Mouse (Mus musculus) hindbrain, postnatal 0 days (tissue): ENCODE data around the gene Tet2. TPM values are rescaled to one million over a fixed set of nuclear protein-coding genes. Genes with fewer than 3 reads are reported as not detected.

Experiments used
- ATAC-seq: fragments of 200-750 bp; cut with Nextera tagmentation; 2 replicates; pipeline ENCODE4 v1.8.0; 2017; ENCODE audit warnings: mild to moderate bottlenecking, moderate TSS enrichment, moderate library complexity
- DNase-seq: peaks from one replicate; pipeline ENCODE4 v3.0.0-alpha.2; 2015; ENCODE audit warnings: low spot score
- H3K27ac ChIP-seq: fragments of 300-500 bp; sonication (generic); 2 replicates; pipeline ENCODE4 v1.5.1; 2014; ENCODE audit warnings: mild to moderate bottlenecking
- H3K27me3 ChIP-seq: fragments of 300-500 bp; sonication (generic); 2 replicates; pipeline ENCODE4 v1.6.1; 2014; ENCODE audit warnings: low read length, mixed read lengths; ENCODE audit not compliant: insufficient read depth
- H3K36me3 ChIP-seq: fragments of 300-500 bp; sonication (generic); 2 replicates; pipeline ENCODE4 v1.6.1; 2014; ENCODE audit warnings: low read length, mixed read lengths; ENCODE audit not compliant: insufficient read depth
- H3K4me1 ChIP-seq: fragments of 300-500 bp; sonication (generic); 2 replicates; pipeline ENCODE4 v1.6.1; 2014; ENCODE audit warnings: antibody characterized with exemption, low read length, mixed read lengths; ENCODE audit not compliant: insufficient read depth
- H3K4me2 ChIP-seq: fragments of 300-500 bp; sonication (generic); 2 replicates; pipeline ENCODE4 v1.6.1; 2014; ENCODE audit warnings: low read depth, mild to moderate bottlenecking, low read length, moderate library complexity, mixed read lengths
- H3K4me3 ChIP-seq: fragments of 300-500 bp; sonication (generic); 2 replicates; pipeline ENCODE4 v1.5.1; 2014; ENCODE audit warnings: low read length
- H3K9ac ChIP-seq: fragments of 300-500 bp; sonication (generic); replicated peaks from 2 replicates; pipeline ENCODE4 v1.6.1; 2014; ENCODE audit warnings: mild to moderate bottlenecking, low read length, moderate library complexity, mixed read lengths
- H3K9me3 ChIP-seq: fragments of 300-500 bp; sonication (generic); 2 replicates; pipeline ENCODE4 v1.6.1; 2016; ENCODE audit warnings: low read length, mixed read lengths
- CTCF ChIP-seq: IDR thresholded peaks from 2 replicates; pipeline ENCODE4 v1.5.1; 2016; ENCODE audit warnings: antibody characterized with exemption, control low read depth, low read depth
- WGBS: fragments of 180-500 bp; shearing (Covaris S2); extraction: QIAGEN DNeasy Blood & Tissue Kit; methylation state at CpG from one replicate; pipeline ENCODE4 v1.1.7; 2014; 5-methylcytosine and 5-hydroxymethylcytosine counted together
- polyA plus RNA-seq: library from polyadenylated mRNA; unstranded; fragments of >200 nt; fragmentation: Nextera tagmentation; extraction: Ambion mirVana; gene quantifications from 2 replicates; pipeline ENCODE4 v1.2.1, GENCODE M21; 2015
- total RNA-seq: library from RNA; depleted of rRNA; stranded (reverse); fragments of >200 nt; gene quantifications from 2 replicates; pipeline ENCODE4 v1.2.3, GENCODE M21; 2014

The Tet2 gene
- total and polyA plus RNA-seq, 2 experiments from 2014 or later: 17.7 to 26.9 TPM

- Histone ChIP-seq H3K9ac (no peak overlapping the region), H3K27ac (no peak overlapping the region), H3K27me3 (no peaks in the 10 kb centered on the region), H3K4me1 (no peaks in the 10 kb centered on the region), H3K4me3 (no peak overlapping the region), H3K4me2 (no peak overlapping the region), H3K36me3 (no peaks in the 10 kb centered on the region), H3K9me3 (no peaks in the 10 kb centered on the region)
- TF ChIP-seq CTCF: no peak
- DNase-seq (no peak), ATAC-seq (no peak)
- WGBS: 90% methylated on average over 5 of the region's 5 CpGs
Measured at GRCm38 (mm10) chr3:133582096-133582495, 37.2 kb upstream of the Tet2 start.

- ATAC-seq (no peak), DNase-seq (no peak)
- no peak overlapping the region for H3K4me2 ChIP-seq
- H3K27ac ChIP-seq: no peak overlapping the region
- H3K9me3 ChIP-seq: no peaks in the 10 kb centered on the region
- H3K9ac ChIP-seq: no peak overlapping the region
- H3K4me3 ChIP-seq: no peak overlapping the region
- H3K4me1 ChIP-seq: no peaks in the 10 kb centered on the region
- TF ChIP-seq CTCF: no peak
- H3K27me3 ChIP-seq: no peaks in the 10 kb centered on the region
- WGBS: 90% methylated on average over 4 of the region's 4 CpGs
- H3K36me3 ChIP-seq: no peaks in the 10 kb centered on the region
Measured at GRCm38 (mm10) chr3:133581541-133581940, 36.6 kb upstream of the Tet2 start.

- H3K9ac ChIP-seq: no peak overlapping the region
- no peak overlapping the region for H3K4me3 ChIP-seq
- 92% methylated on average over 9 of the region's 9 CpGs for WGBS
- no peak overlapping the region for H3K4me2 ChIP-seq
- no peak for TF ChIP-seq CTCF
- ATAC-seq (no peak), DNase-seq (no peak)
- H3K36me3 ChIP-seq: no peaks in the 10 kb centered on the region
- H3K9me3 ChIP-seq: no peaks in the 10 kb centered on the region
- H3K27me3 ChIP-seq: no peaks in the 10 kb centered on the region
- no peaks in the 10 kb centered on the region for H3K4me1 ChIP-seq
- H3K27ac ChIP-seq: no peak overlapping the region
Measured at GRCm38 (mm10) chr3:133579671-133580070, 34.7 kb upstream of the Tet2 start.

- Histone ChIP-seq H3K27ac (no peak overlapping the region), H3K36me3 (no peaks in the 10 kb centered on the region), H3K9ac (no peak overlapping the region), H3K9me3 (no peaks in the 10 kb centered on the region), H3K27me3 (no peaks in the 10 kb centered on the region), H3K4me3 (no peak overlapping the region), H3K4me1 (no peaks in the 10 kb centered on the region), H3K4me2 (no peak overlapping the region)
- 68% methylated on average over 9 of the region's 9 CpGs for WGBS
- ATAC-seq (no peak), DNase-seq (no peak)
- TF ChIP-seq CTCF: no peak
Measured at GRCm38 (mm10) chr3:133579140-133579539, 34.2 kb upstream of the Tet2 start.

- no peak overlapping the region for H3K4me3 ChIP-seq
- no peak for ATAC-seq
- H3K9ac ChIP-seq: no peak overlapping the region
- no peaks in the 10 kb centered on the region for H3K9me3 ChIP-seq
- no peak for TF ChIP-seq CTCF
- H3K4me1 ChIP-seq: no peaks in the 10 kb centered on the region
- H3K27ac ChIP-seq: no peak overlapping the region
- no peaks in the 10 kb centered on the region for H3K27me3 ChIP-seq
- H3K36me3 ChIP-seq: no peaks in the 10 kb centered on the region
- 79% methylated on average over 6 of the region's 6 CpGs for WGBS
- no peak overlapping the region for H3K4me2 ChIP-seq
- DNase-seq: no peak
Measured at GRCm38 (mm10) chr3:133574969-133575368, 30.0 kb upstream of the Tet2 start.

GRCm38 (mm10) chr3:133571961-133572360, 27.0 kb upstream of the Tet2 start:
- ATAC-seq (no peak), DNase-seq (no peak)
- H3K36me3 ChIP-seq: no peaks in the 10 kb centered on the region
- H3K4me1 ChIP-seq: no peaks in the 10 kb centered on the region
- no peak overlapping the region for H3K9ac ChIP-seq
- H3K4me2 ChIP-seq: no peak overlapping the region
- no peak overlapping the region for H3K4me3 ChIP-seq
- no peaks in the 10 kb centered on the region for H3K9me3 ChIP-seq
- H3K27me3 ChIP-seq: no peaks in the 10 kb centered on the region
- WGBS: 78% methylated on average over 5 of the region's 5 CpGs
- no peak overlapping the region for H3K27ac ChIP-seq
- no peak for TF ChIP-seq CTCF

GRCm38 (mm10) chr3:133563503-133564205, 18.7 kb upstream of the Tet2 start:
- Histone ChIP-seq H3K9ac (no peak overlapping the region), H3K9me3 (no peaks in the 10 kb centered on the region), H3K4me2 (no peak overlapping the region), H3K27ac (no peak overlapping the region), H3K4me1 (no peaks in the 10 kb centered on the region), H3K4me3 (no peak overlapping the region), H3K36me3 (no peaks in the 10 kb centered on the region), H3K27me3 (no peaks in the 10 kb centered on the region)
- ATAC-seq (no peak), DNase-seq (no peak)
- WGBS: 63% methylated on average over 2 of the region's 2 CpGs
- TF ChIP-seq CTCF: no peak
